Mouse (Mus musculus) stomach, embryonic 16.5 days (tissue): ENCODE measurements around the gene Cacna1s. TPM values are rescaled to one million over a fixed set of nuclear protein-coding genes. Genes with fewer than 3 reads are reported as not detected.

Experiments used
- ATAC-seq: fragments of 200-750 bp; cut with Nextera tagmentation; 2 replicates; pipeline ENCODE4 v1.8.0; 2017; ENCODE audit warnings: moderate number of reproducible peaks, moderate TSS enrichment; ENCODE audit not compliant: insufficient read depth, low FRiP score
- H3K27ac ChIP-seq: fragments of 300-500 bp; sonication (generic); 2 replicates; pipeline ENCODE4 v1.5.1; 2014; ENCODE audit warnings: low read length
- H3K27me3 ChIP-seq: fragments of 300-500 bp; sonication (generic); 2 replicates; pipeline ENCODE4 v1.6.1; 2014; ENCODE audit warnings: low read length, control low read depth, mixed read lengths; ENCODE audit not compliant: control insufficient read depth, insufficient read depth
- H3K36me3 ChIP-seq: fragments of 300-500 bp; sonication (generic); 2 replicates; pipeline ENCODE4 v1.6.1; 2014; ENCODE audit warnings: low read length; ENCODE audit not compliant: control insufficient read depth, insufficient read depth
- H3K4me1 ChIP-seq: fragments of 300-500 bp; sonication (generic); 2 replicates; pipeline ENCODE4 v1.6.1; 2014; ENCODE audit warnings: low read length, control low read depth, mixed read lengths; ENCODE audit not compliant: control insufficient read depth, insufficient read depth
- H3K4me2 ChIP-seq: fragments of 300-500 bp; sonication (generic); 2 replicates; pipeline ENCODE4 v1.6.1; 2014; ENCODE audit warnings: low read depth, low read length, mixed read lengths
- H3K4me3 ChIP-seq: fragments of 300-500 bp; sonication (generic); replicated peaks from 2 replicates; pipeline ENCODE4 v1.5.1; 2014; ENCODE audit warnings: mild to moderate bottlenecking, low read length
- H3K9ac ChIP-seq: fragments of 300-500 bp; sonication (generic); 2 replicates; pipeline ENCODE4 v1.6.1; 2014; ENCODE audit warnings: low read length
- H3K9me3 ChIP-seq: fragments of 300-500 bp; sonication (generic); replicated peaks from 2 replicates; pipeline ENCODE4 v1.6.1; 2016; ENCODE audit warnings: low read length, control low read depth; ENCODE audit not compliant: control insufficient read depth
- WGBS: fragments of 180-500 bp; shearing (Covaris S2); extraction: QIAGEN DNeasy Blood & Tissue Kit; methylation state at CpG from one replicate; pipeline ENCODE4 v1.1.7; 2014; 5-methylcytosine and 5-hydroxymethylcytosine counted together
- polyA plus RNA-seq: library from polyadenylated mRNA; unstranded; fragments of >200 nt; fragmentation: Nextera tagmentation; extraction: Ambion mirVana; gene quantifications from 2 replicates; pipeline ENCODE4 v1.2.1, GENCODE M21; 2015

Gene Cacna1s
- polyA plus RNA-seq, 1 experiment from 2014 or later: 2.0 TPM

GRCm38 (mm10) chr1:136119571-136120262 is 67.2 kb downstream of the Cacna1s start:
- H3K36me3 ChIP-seq: no peaks in the 10 kb centered on the region
- H3K4me2 ChIP-seq: no peak overlapping the region
- no peak overlapping the region for H3K9ac ChIP-seq
- H3K27me3 ChIP-seq: no peaks in the 10 kb centered on the region
- WGBS: 78% methylated on average over 7 of the region's 7 CpGs
- no peaks in the 10 kb centered on the region for H3K4me1 ChIP-seq
- H3K27ac ChIP-seq: no peak overlapping the region
- H3K4me3 ChIP-seq: no peak overlapping the region
- ATAC-seq: no peak
- no peaks in the 10 kb centered on the region for H3K9me3 ChIP-seq

DNA sequence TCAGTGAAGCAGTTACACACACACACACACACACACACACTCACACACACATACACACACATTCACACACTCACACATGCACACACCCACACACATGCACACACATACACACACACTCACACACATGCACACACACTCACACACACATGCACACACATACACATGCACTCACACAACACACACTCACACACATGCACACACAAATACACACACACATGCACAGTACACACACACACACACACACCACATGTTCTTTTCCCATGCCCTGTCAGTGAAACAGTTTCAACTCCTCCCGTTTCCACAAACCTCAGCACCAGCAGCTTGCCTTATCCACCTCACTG is 67.7 kb downstream of the Cacna1s start:
- no peak overlapping the region for H3K4me3 ChIP-seq
- no peak overlapping the region for H3K9ac ChIP-seq
- no peak overlapping the region for H3K27ac ChIP-seq
- H3K9me3 ChIP-seq: no peaks in the 10 kb centered on the region
- H3K36me3 ChIP-seq: no peaks in the 10 kb centered on the region
- no peak overlapping the region for H3K4me2 ChIP-seq
- no peaks in the 10 kb centered on the region for H3K4me1 ChIP-seq
- WGBS: 40% methylated on average over 1 of the region's 1 CpGs
- ATAC-seq: no peak
- H3K27me3 ChIP-seq: no peaks in the 10 kb centered on the region

DNA sequence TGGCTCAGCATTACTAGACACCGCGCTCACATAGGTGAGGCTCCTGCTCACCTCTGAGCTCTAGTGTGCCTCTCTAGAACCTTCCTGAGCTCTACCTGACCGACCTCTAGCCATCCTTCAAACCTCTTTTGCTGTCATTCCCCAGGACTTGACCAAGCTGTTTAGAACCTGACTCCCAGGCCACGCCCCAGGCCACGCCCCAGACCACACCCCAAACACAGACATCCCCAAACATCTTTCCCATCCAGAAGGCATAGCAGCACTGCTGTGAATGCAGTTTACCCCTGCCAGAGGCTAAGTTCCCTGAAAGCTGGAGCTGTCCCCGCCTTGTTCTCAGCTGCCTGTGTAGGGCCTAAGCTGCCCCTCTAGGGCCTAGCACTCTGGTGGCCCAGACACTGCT is 68.2 kb downstream of the Cacna1s start:
- WGBS: 52% methylated on average over 6 of the region's 6 CpGs
- H3K36me3 ChIP-seq: no peaks in the 10 kb centered on the region
- no peak overlapping the region for H3K4me3 ChIP-seq
- H3K9ac ChIP-seq: no peak overlapping the region
- H3K4me2 ChIP-seq: no peak overlapping the region
- no peaks in the 10 kb centered on the region for H3K4me1 ChIP-seq
- no peak overlapping the region for H3K27ac ChIP-seq
- ATAC-seq: 0 out of 2 replicates have a peak, but pooled peaks have one; percentile 9
- no peaks in the 10 kb centered on the region for H3K27me3 ChIP-seq
- no peaks in the 10 kb centered on the region for H3K9me3 ChIP-seq

- H3K4me1 ChIP-seq: peaks cover 7% of the 10 kb centered on the region; the same call in 1 of the 2 replicates
- ATAC-seq: no peak
- no peak overlapping the region for H3K4me2 ChIP-seq
- H3K9me3 ChIP-seq: no peaks in the 10 kb centered on the region
- no peaks in the 10 kb centered on the region for H3K36me3 ChIP-seq
- no peak overlapping the region for H3K9ac ChIP-seq
- H3K27me3 ChIP-seq: no peaks in the 10 kb centered on the region
- no peak overlapping the region for H3K27ac ChIP-seq
- no peak overlapping the region for H3K4me3 ChIP-seq
- 84% methylated on average over 8 of the region's 8 CpGs for WGBS
Observed at GRCm38 (mm10) chr1:136122030-136122429, 69.5 kb downstream of the Cacna1s start.

DNA sequence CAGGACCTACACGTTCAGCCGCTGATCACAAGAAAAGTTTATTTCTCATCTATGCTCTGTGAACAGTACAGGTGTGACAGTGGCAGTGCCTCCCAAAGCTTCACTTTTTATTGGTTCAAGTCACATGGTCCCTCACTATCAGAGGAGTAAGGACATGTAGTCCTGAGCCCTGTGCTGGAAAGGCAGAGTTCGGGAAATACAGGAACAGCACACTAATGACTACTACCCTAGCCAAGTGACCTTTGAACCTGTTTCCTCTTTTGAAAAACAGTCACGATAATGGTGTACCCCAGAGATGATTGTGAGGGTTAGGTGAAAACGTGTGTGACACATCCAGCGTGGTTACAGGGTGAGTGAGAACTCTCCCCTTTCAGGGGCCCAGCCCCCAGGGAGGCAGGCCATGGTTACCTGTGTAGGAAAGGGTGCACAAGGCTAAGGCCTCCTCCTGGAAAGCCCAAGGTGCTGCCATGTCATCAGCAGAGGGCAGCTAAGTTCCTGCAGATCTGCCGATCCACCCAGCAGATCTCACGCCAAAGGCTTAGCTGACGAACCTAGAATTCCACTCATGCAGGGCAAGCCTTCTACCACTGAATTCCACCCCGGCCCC is 73.7 kb downstream of the Cacna1s start:
- 71% methylated on average over 10 of the region's 10 CpGs for WGBS
- peak; percentile 35 for ATAC-seq
- no peaks in the 10 kb centered on the region for H3K36me3 ChIP-seq
- H3K27ac ChIP-seq: no peak overlapping the region
- H3K4me3 ChIP-seq: no peak overlapping the region
- no peaks in the 10 kb centered on the region for H3K9me3 ChIP-seq
- no peak overlapping the region for H3K9ac ChIP-seq
- no peak overlapping the region for H3K4me2 ChIP-seq
- no peaks in the 10 kb centered on the region for H3K27me3 ChIP-seq
- H3K4me1 ChIP-seq: peaks cover 39% of the 10 kb centered on the region

DNA sequence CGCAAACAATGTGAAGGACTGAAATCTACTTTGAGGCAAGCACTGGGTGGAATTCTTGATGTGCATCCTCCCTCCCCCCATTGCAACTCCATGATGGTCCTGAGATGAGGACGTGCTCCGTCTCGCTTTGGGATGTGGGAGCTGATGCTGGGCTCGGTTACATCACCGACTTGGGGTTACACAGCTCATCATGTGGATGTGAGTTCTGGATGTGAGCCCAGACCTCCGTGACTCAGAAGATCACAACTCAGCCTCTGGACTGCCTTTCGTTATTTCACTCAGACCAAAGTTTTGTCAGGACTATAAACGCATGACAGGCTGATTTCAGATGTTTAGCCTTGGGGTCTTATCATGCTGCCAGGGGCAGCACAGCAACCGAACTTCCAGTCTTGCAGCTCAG is 74.3 kb downstream of the Cacna1s start:
- Histone ChIP-seq H3K4me2 (no peak overlapping the region), H3K4me1 (peaks cover 39% of the 10 kb centered on the region), H3K9me3 (no peaks in the 10 kb centered on the region), H3K9ac (no peak overlapping the region), H3K36me3 (no peaks in the 10 kb centered on the region), H3K27ac (peak overlapping the region; percentile 54), H3K4me3 (no peak overlapping the region), H3K27me3 (no peaks in the 10 kb centered on the region)
- 41% methylated on average over 10 of the region's 10 CpGs for WGBS
- no peak for ATAC-seq

DNA sequence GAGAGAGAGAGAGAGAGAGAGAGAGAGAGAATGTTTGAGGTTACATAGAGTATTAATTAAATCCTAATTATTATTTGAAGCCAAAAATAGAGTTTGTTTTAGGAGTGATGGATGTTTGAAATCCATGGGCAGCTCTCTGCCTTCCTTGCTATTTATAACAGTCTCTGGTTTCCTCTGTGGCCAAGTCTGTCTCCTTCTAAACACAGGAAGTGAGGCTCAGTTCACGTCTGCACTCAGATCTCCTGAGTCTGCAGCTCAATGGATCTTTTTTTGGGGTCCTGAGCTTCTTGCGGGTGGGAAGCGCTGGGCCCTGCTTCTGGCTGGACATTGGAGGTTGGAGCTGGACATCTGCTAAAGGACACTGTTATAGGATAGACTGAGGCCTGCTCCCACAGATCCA is 75.3 kb downstream of the Cacna1s start:
- no peaks in the 10 kb centered on the region for H3K27me3 ChIP-seq
- peaks cover 49% of the 10 kb centered on the region for H3K4me1 ChIP-seq
- no peak overlapping the region for H3K4me3 ChIP-seq
- H3K9me3 ChIP-seq: no peaks in the 10 kb centered on the region
- no peak for ATAC-seq
- H3K36me3 ChIP-seq: no peaks in the 10 kb centered on the region
- no peak overlapping the region for H3K4me2 ChIP-seq
- WGBS: 44% methylated on average over 3 of the region's 3 CpGs
- peak overlapping the region; percentile 82 for H3K27ac ChIP-seq
- H3K9ac ChIP-seq: no peak overlapping the region

- Histone ChIP-seq H3K27me3 (no peaks in the 10 kb centered on the region), H3K36me3 (no peaks in the 10 kb centered on the region), H3K4me2 (no peak overlapping the region), H3K27ac (peak overlapping the region; percentile 82), H3K4me3 (no peak overlapping the region), H3K9ac (no peak overlapping the region), H3K4me1 (peaks cover 53% of the 10 kb centered on the region), H3K9me3 (no peaks in the 10 kb centered on the region)
- no peak for ATAC-seq
- 29% methylated on average over 5 of the region's 5 CpGs for WGBS
Observed at GRCm38 (mm10) chr1:136128416-136128815, 75.9 kb downstream of the Cacna1s start.

DNA sequence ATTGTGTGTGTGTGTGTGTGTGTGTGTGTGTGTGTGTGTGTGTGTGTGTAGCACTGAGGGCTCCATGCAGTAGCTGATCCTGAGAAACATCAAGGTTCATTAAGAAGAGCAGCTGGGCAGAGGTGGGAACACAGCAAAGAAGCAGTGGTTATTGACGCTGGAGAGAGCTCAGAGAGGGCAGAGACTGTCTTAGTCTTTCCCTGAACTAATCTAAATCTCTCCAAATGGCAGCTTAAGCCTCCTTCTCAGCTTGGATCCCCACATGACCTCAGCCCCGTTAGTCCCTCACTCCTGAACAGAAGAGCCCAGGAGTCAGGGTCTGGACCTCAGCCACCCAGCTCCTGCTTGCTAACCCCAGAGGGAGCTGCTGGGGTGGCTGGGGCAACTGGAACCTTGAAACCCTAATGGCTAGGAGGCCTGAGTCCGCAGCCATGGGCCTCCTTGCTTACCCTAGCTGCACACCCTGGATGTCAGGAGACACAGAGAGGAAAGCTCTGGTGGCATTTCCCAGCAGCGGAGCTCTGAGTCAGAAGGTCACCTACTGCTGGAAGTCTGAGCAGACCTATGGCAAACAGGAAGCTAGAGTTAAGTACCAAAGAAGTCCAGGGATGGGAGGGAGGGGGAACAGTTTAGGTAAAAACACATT is 76.5 kb downstream of the Cacna1s start:
- WGBS: 51% methylated on average over 4 of the region's 4 CpGs
- Histone ChIP-seq H3K27me3 (no peaks in the 10 kb centered on the region), H3K36me3 (no peaks in the 10 kb centered on the region), H3K4me3 (no peak overlapping the region), H3K9me3 (no peaks in the 10 kb centered on the region), H3K27ac (peak overlapping the region; percentile 31), H3K9ac (peak overlapping the region; percentile 40; the same call in 1 of the 2 replicates), H3K4me2 (no peak overlapping the region), H3K4me1 (peaks cover 60% of the 10 kb centered on the region)
- ATAC-seq: no peak
